Mouse (Mus musculus): Measurements from ENCODE around the gene Ptprz1.

GRCm38 (mm10) chr6:22887978-22888377, 12.7 kb downstream of the Ptprz1 start:
- TF ChIP-seq MYOG (IDR thresholded peaks at IDR 0.05; ENCODE audit: control insufficient read depth, extremely low read depth, insufficient read length) (no peak), CTCF (IDR thresholded peaks at IDR 0.05; ENCODE audit: control insufficient read depth, insufficient read depth, insufficient read length) (no peak), CEBPB (IDR thresholded peaks at IDR 0.05; ENCODE audit: low read depth) (no peak), USF1 (IDR thresholded peaks at IDR 0.05; ENCODE audit: low read depth) (no peak), MAX (IDR thresholded peaks at IDR 0.05) (no peak)

All from C2C12 (cell line).